Mouse (Mus musculus): ENCODE results near the gene Slc36a3.

GRCm38 (mm10) chr11:55120279-55120678, 31.2 kb downstream of the Slc36a3 start:
- no peak for TF ChIP-seq CTCF (IDR thresholded peaks at IDR 0.05; ENCODE audit: low read depth, low read length)
- no peak for TF ChIP-seq POLR2A (IDR thresholded peaks at IDR 0.05; ENCODE audit: insufficient read depth, low read length)

All from ES-Bruce4 (cell line).